In the genomic region with DNA sequence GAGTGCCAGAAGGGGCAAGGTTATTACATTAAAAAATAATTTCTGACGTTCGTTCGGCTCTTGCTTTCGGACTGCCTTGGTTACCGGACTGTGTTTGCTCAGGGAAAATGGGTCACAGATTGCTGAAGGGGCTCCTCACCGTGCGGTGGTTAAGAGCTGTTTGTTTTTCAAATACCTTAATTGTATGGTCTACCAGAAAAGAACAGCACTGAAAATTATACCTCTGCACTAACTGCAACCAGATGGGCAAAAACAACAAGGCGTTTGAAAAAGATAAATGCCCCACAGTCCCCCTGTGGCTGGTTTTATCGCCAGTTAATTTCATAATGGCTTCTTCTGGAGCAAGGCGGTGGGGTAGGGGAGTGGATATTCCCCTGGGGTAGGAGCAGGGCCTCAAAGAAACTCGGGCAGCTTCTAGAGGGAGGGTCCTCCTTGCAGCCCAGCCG, we compare ENCODE assay signal across 17 mouse cellular contexts.
DNase-seq lines count a peak whose midpoint lies in the region; ATAC-seq and TF ChIP-seq lines count a peak whose summit lies in the region.
"Had no signal": no experiment of that assay in that cellular context is flagged by ENCODE, and none has a peak within 500 bp of the region (broad histone marks: within the 10 kb centered on the region; RNA-seq: fewer than 3 reads in every experiment).

No protein-coding gene starts in this region.

- H3K4me1 ChIP-seq in lung, embryonic 14.5 days (ENCODE audit: insufficient read depth): 0 out of 2 replicates have a peak, but pooled peaks cover 3% of the 10 kb centered on the region
- H3K4me1 ChIP-seq in embryonic facial prominence, embryonic 10.5 days: peaks cover 34% of the 10 kb centered on the region
- H3K4me1 ChIP-seq in limb, embryonic 11.5 days (ENCODE audit: control insufficient read depth, insufficient read depth, low read length): no peaks in the 10 kb centered on the region
- H3K4me1 ChIP-seq in forebrain, embryonic 14.5 days (ENCODE audit: control insufficient read depth, insufficient read depth, low read length): no peaks in the 10 kb centered on the region
- H3K4me1 ChIP-seq: intestine, embryonic 15.5 days had no signal

- no peak overlapping the region for H3K4me3 ChIP-seq in lung, embryonic 14.5 days (ENCODE audit: low read depth, low read length)
- peak overlapping the region; percentile 26 for H3K4me3 ChIP-seq in embryonic facial prominence, embryonic 10.5 days
- H3K4me3 ChIP-seq in limb, embryonic 11.5 days (ENCODE audit: low read depth, low read length): no peak overlapping the region
- H3K4me3 ChIP-seq in forebrain, embryonic 14.5 days (ENCODE audit: low read depth, low read length): no peak overlapping the region
- H3K4me3 ChIP-seq: erythroblast, embryonic 14.5 days; intestine, embryonic 15.5 days had no signal

- H3K36me3 ChIP-seq in lung, embryonic 14.5 days (ENCODE audit: insufficient read depth): no peaks in the 10 kb centered on the region
- no peaks in the 10 kb centered on the region for H3K36me3 ChIP-seq in embryonic facial prominence, embryonic 10.5 days (replicated peaks)
- H3K36me3 ChIP-seq in limb, embryonic 11.5 days (ENCODE audit: control insufficient read depth, insufficient read depth, low read length): no peaks in the 10 kb centered on the region
- H3K36me3 ChIP-seq in forebrain, embryonic 14.5 days (ENCODE audit: control insufficient read depth, insufficient read depth, low read length): no peaks in the 10 kb centered on the region
- H3K36me3 ChIP-seq: intestine, embryonic 15.5 days had no signal

- 40% methylated on average over 12 of the region's 12 CpGs for WGBS in lung, embryonic 14.5 days
- WGBS in embryonic facial prominence, embryonic 10.5 days: 21% methylated on average over 12 of the region's 12 CpGs
- WGBS in limb, embryonic 11.5 days: 12% methylated on average over 12 of the region's 12 CpGs
- WGBS in forebrain, embryonic 14.5 days: 78% methylated on average over 12 of the region's 12 CpGs

- 0 out of 2 replicates have a peak, but pooled peaks have one; percentile 35 for ATAC-seq in lung, embryonic 14.5 days (ENCODE audit: insufficient read depth)
- ATAC-seq in limb, embryonic 11.5 days (ENCODE audit: insufficient number of reproducible peaks, low FRiP score, low TSS enrichment, low read depth): peak; percentile 79; the same call in 1 of the 2 replicates
- ATAC-seq in forebrain, embryonic 14.5 days: no peak
- ATAC-seq: intestine, embryonic 15.5 days had no signal

- peak overlapping the region; percentile 52; the same call in 1 of the 2 replicates for H3K27ac ChIP-seq in lung, embryonic 14.5 days (ENCODE audit: low read depth)
- H3K27ac ChIP-seq in embryonic facial prominence, embryonic 10.5 days (replicated peaks): peak overlapping the region; percentile 75
- no peak overlapping the region for H3K27ac ChIP-seq in limb, embryonic 11.5 days (replicated peaks; ENCODE audit: low read depth, low read length)
- H3K27ac ChIP-seq in forebrain, embryonic 14.5 days (ENCODE audit: low read depth, low read length): no peak overlapping the region
- H3K27ac ChIP-seq: intestine, embryonic 15.5 days had no signal

- TF ChIP-seq CTCF in lung, embryonic 14.5 days (IDR thresholded peaks at IDR 0.05; ENCODE audit: low read depth): no peak

- no peaks in the 10 kb centered on the region for H3K27me3 ChIP-seq in lung, embryonic 14.5 days (ENCODE audit: insufficient read depth, low read length)
- peaks cover 54% of the 10 kb centered on the region for H3K27me3 ChIP-seq in embryonic facial prominence, embryonic 10.5 days (replicated peaks; ENCODE audit: low read depth, poor library complexity, severe bottlenecking)
- no peaks in the 10 kb centered on the region for H3K27me3 ChIP-seq in limb, embryonic 11.5 days (ENCODE audit: control insufficient read depth, insufficient read depth, low read length)
- H3K27me3 ChIP-seq in forebrain, embryonic 14.5 days (replicated peaks; ENCODE audit: control insufficient read depth, insufficient read depth, low read length): no peaks in the 10 kb centered on the region
- H3K27me3 ChIP-seq: intestine, embryonic 15.5 days had no signal

- no peaks in the 10 kb centered on the region for H3K9me3 ChIP-seq in lung, embryonic 14.5 days (ENCODE audit: low read depth, low read length)
- H3K9me3 ChIP-seq in embryonic facial prominence, embryonic 10.5 days: no peaks in the 10 kb centered on the region
- H3K9me3 ChIP-seq in limb, embryonic 11.5 days (ENCODE audit: control insufficient read depth, low read length): no peaks in the 10 kb centered on the region
- no peaks in the 10 kb centered on the region for H3K9me3 ChIP-seq in forebrain, embryonic 14.5 days (replicated peaks; ENCODE audit: control insufficient read depth, low read length)
- H3K9me3 ChIP-seq: intestine, embryonic 15.5 days had no signal

- peak overlapping the region; percentile 21; the same call in 1 of the 2 replicates for H3K4me2 ChIP-seq in lung, embryonic 14.5 days
- H3K4me2 ChIP-seq in limb, embryonic 11.5 days (ENCODE audit: low read depth, severe bottlenecking): no peak overlapping the region
- H3K4me2 ChIP-seq in forebrain, embryonic 14.5 days (ENCODE audit: low read length): no peak overlapping the region
- H3K4me2 ChIP-seq: intestine, embryonic 15.5 days had no signal

- H3K9ac ChIP-seq in lung, embryonic 14.5 days: no peak overlapping the region
- no peak overlapping the region for H3K9ac ChIP-seq in limb, embryonic 11.5 days (ENCODE audit: low read length)
- no peak overlapping the region for H3K9ac ChIP-seq in forebrain, embryonic 14.5 days (ENCODE audit: low read length)
- H3K9ac ChIP-seq: intestine, embryonic 15.5 days had no signal

- DNase-seq in lung, embryonic 14.5 days: peak; percentile 23
- DNase-seq in lung, postnatal 10 days: no peak
- peak; percentile 6 for DNase-seq in ZHBTc4 (ENCODE audit: low read depth, low spot score)
- peak; percentile 76 for DNase-seq in embryonic facial prominence, embryonic 10.5 days (ENCODE audit: low spot score)
- peak; percentile 55 for DNase-seq in limb, embryonic 11.5 days (ENCODE audit: low spot score)
- DNase-seq in forebrain, embryonic 14.5 days (ENCODE audit: low spot score): no peak
- no peak for DNase-seq in right cerebral cortex, postnatal 10 days (ENCODE audit: low spot score in 2 of 2)
- no peak for DNase-seq in ovary, postnatal 36 days (ENCODE audit: low spot score)
- DNase-seq: adrenal gland, postnatal 14 days; cerebellum, adult 9-10 months; heart, adult 18-20 months; heart, postnatal 10 days; kidney, postnatal 36 days; liver; thymus, postnatal 14 days had no signal

Comparison
In these comparisons a context has a peak if more than half of its experiments do, and no peak if none do; other contexts are left out.
1. DNase-seq: peak in lung, embryonic 14.5 days (single experiment), ZHBTc4 (single experiment), embryonic facial prominence, embryonic 10.5 days (single experiment) and limb, embryonic 11.5 days (single experiment); none in lung, postnatal 10 days (single experiment), forebrain, embryonic 14.5 days (single experiment), right cerebral cortex, postnatal 10 days (0 of 2) and ovary, postnatal 36 days (single experiment).
2. H3K27ac ChIP-seq: peak in lung, embryonic 14.5 days (single experiment) and embryonic facial prominence, embryonic 10.5 days (single experiment); none in limb, embryonic 11.5 days (single experiment) and forebrain, embryonic 14.5 days (single experiment).